In the genomic region with DNA sequence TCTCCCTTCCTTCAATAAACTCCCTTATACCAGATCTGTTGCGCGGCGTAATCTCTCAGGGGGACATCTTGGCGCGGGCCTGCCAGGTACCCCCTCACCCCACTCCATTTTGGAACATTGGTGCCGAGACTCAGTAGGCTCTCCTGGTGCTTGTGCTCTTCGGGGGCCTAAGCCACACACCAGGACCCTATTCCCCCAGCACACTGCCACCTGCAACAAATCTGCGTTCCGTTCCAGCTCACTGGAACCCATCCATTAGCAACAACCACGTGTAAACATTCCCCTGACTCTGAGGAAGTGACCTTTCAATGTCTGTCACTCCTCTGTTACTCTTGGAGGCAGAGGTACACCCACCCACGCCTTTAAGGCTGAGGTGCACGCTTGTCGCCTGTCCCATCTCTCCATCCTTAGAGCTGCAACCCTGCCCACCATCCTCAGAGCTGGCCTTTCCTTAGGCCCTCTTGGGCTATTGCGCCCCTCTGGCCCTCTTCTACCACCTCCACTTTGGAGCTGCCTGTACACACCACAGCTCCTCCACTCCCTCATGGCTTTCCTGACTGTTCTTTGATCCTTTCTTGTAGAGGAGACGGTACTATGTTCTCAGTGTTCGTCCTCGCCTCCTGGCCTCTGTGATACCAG, we compare ENCODE assay signal across 24 mouse cellular contexts. TPM values are rescaled to one million over a fixed set of nuclear protein-coding genes. Genes with fewer than 3 reads are reported as not detected.
"Had no signal": no experiment of that assay in that cellular context is flagged by ENCODE, and none has a peak within 500 bp of the region (broad histone marks: within the 10 kb centered on the region; RNA-seq: fewer than 3 reads in every experiment).

No protein-coding gene starts in this region.

- H3K36me3 ChIP-seq: midbrain, embryonic 10.5 days; neural tube, embryonic 13.5 days; neural tube, embryonic 15.5 days had no signal

- ATAC-seq: midbrain, embryonic 16.5 days had no signal

- DNase-seq: lung, adult 18-20 months; lung, embryonic 14.5 days; lung, postnatal 10 days; lung, postnatal 4 days; midbrain, embryonic 14.5 days; retina, postnatal 1 day; right cerebral cortex, adult 18-20 months; right cerebral cortex, postnatal 25 days; right cerebral cortex, postnatal 4 days; spleen, adult 18-20 months; thymus, adult 18-20 months; thymus, postnatal 14 days; thymus, postnatal 36 days had no signal

- H3K4me1 ChIP-seq: midbrain, embryonic 10.5 days; neural tube, embryonic 13.5 days; neural tube, embryonic 15.5 days had no signal

- H3K27ac ChIP-seq: midbrain, embryonic 10.5 days; neural tube, embryonic 13.5 days; neural tube, embryonic 15.5 days had no signal

- H3K9ac ChIP-seq: lung, embryonic 14.5 days; neural tube, embryonic 13.5 days; neural tube, embryonic 15.5 days had no signal

- H3K4me3 ChIP-seq: midbrain, embryonic 10.5 days; myocyte; neural tube, embryonic 13.5 days; neural tube, embryonic 15.5 days had no signal

- H3K27me3 ChIP-seq: neural tube, embryonic 13.5 days; neural tube, embryonic 15.5 days had no signal

- H3K4me2 ChIP-seq: lung, embryonic 14.5 days; neural tube, embryonic 13.5 days; neural tube, embryonic 15.5 days had no signal

RNA-seq across cellular contexts. Expression of a gene that starts 19.7 kb away (rescaled TPM):
- total RNA-seq: megakaryocyte-erythroid progenitor cell, adult 5-6 weeks had no signal
- polyA plus RNA-seq: lung, embryonic 16.5 days; midbrain, embryonic 14.5 days; midbrain, embryonic 16.5 days; myocyte; neural tube, embryonic 11.5 days; neural tube, embryonic 13.5 days; neural tube, embryonic 15.5 days; stomach, embryonic 14.5 days; stomach, embryonic 16.5 days; thymus, postnatal 0 days had no signal
